Mouse (Mus musculus) CH12.LX (cell line): ENCODE results near the gene Gm9918. TPM values are rescaled to one million over a fixed set of nuclear protein-coding genes. Genes with fewer than 3 reads are reported as not detected.

Experiments used
- DNase-seq: peaks from one replicate; pipeline ENCODE4 v3.0.0-alpha.2; 2013; ENCODE audit errors: extremely low read depth
- H3K27ac ChIP-seq: 2 replicates; pipeline ENCODE4 v1.5.1; 2012; ENCODE audit warnings: low read depth, mild to moderate bottlenecking, control low read depth, moderate library complexity; ENCODE audit not compliant: insufficient read depth
- H3K27me3 ChIP-seq: replicated peaks from 2 replicates; pipeline ENCODE3; 2012; ENCODE audit warnings: inconsistent platforms
- H3K36me3 ChIP-seq, 2 experiments: replicated peaks in 1 of 2; 2 replicates each; pipeline versions ENCODE3 to v1.6.1; 2012; ENCODE audit warnings: inconsistent platforms in 1 of 2, low read length in 1 of 2, mild to moderate bottlenecking in 1 of 2, mixed read lengths in 1 of 2, moderate library complexity in 1 of 2; ENCODE audit not compliant: control insufficient read depth in 1 of 2, insufficient read depth in 1 of 2
- H3K4me1 ChIP-seq, 2 experiments: 2 replicates each; pipeline ENCODE4 v1.6.1; 2012; ENCODE audit warnings: inconsistent platforms in 1 of 2, moderate library complexity in 1 of 2; ENCODE audit not compliant: insufficient read depth in 2 of 2, control insufficient read depth in 1 of 2
- H3K4me2 ChIP-seq: 2 replicates; pipeline ENCODE4 v1.6.1; 2012; ENCODE audit warnings: low read depth, mild to moderate bottlenecking, control low read depth; ENCODE audit not compliant: poor library complexity, insufficient read depth, severe bottlenecking
- H3K4me3 ChIP-seq, 3 experiments: fragments of 150-350 bp in 1 of 3; sonication (generic) in 1 of 3; replicated peaks in 1 of 3; 2 replicates each; pipeline versions ENCODE3 to v1.5.1; 2011 to 2012; ENCODE audit warnings: low read depth in 2 of 3, low read length in 2 of 3, mild to moderate bottlenecking in 2 of 3, moderate library complexity in 2 of 3, control low read depth in 1 of 3, improper control_type of control experiment in 1 of 3, inconsistent platforms in 1 of 3, mixed read lengths in 1 of 3; ENCODE audit not compliant: poor library complexity in 1 of 3
- H3K79me2 ChIP-seq: replicated peaks from 2 replicates; pipeline ENCODE4 v1.6.1; 2012; ENCODE audit warnings: mild to moderate bottlenecking, moderate library complexity; ENCODE audit not compliant: control insufficient read depth, poor library complexity, insufficient read depth, severe bottlenecking; ENCODE audit errors: extremely low read depth
- H3K9ac ChIP-seq: 2 replicates; pipeline ENCODE4 v1.6.1; 2012; ENCODE audit warnings: low read depth, mild to moderate bottlenecking, control low read depth, moderate library complexity; ENCODE audit not compliant: insufficient read depth
- H3K9me3 ChIP-seq: replicated peaks from 2 replicates; pipeline ENCODE3; 2012; ENCODE audit warnings: low read length, inconsistent platforms, mixed read lengths
- BHLHE40 ChIP-seq: IDR thresholded peaks from 2 replicates; pipeline ENCODE4 v1.6.1; 2011; ENCODE audit warnings: mild to moderate bottlenecking, low read depth, low read length, improper control_type of control experiment
- CHD2 ChIP-seq: IDR thresholded peaks from 2 replicates; pipeline ENCODE4 v1.6.1; 2011; ENCODE audit warnings: low read length, improper control_type of control experiment
- CTCF ChIP-seq, 2 experiments: IDR thresholded peaks in 1 of 2; conservative IDR thresholded peaks in 1 of 2; 2 replicates each; pipeline ENCODE4 v1.5.1; 2011 to 2012; ENCODE audit warnings: low read depth in 2 of 2, low read length in 2 of 2, improper control_type of control experiment in 1 of 2, inconsistent platforms in 1 of 2, mild to moderate bottlenecking in 1 of 2, moderate library complexity in 1 of 2
- ELF1 ChIP-seq: IDR thresholded peaks from 2 replicates; pipeline ENCODE4 v1.6.1; 2014; ENCODE audit warnings: low read depth, mild to moderate bottlenecking, inconsistent platforms, low read length, improper control_type of control experiment
- EP300 ChIP-seq: IDR thresholded peaks from 2 replicates; pipeline ENCODE4 v1.6.1; 2011; ENCODE audit warnings: low read length, improper control_type of control experiment
- ETS1 ChIP-seq: conservative IDR thresholded peaks from 2 replicates; pipeline ENCODE4 v1.6.1; 2012; ENCODE audit warnings: low read depth, mild to moderate bottlenecking, inconsistent platforms, low read length, improper control_type of control experiment, moderate library complexity
- IRF4 ChIP-seq: IDR thresholded peaks from 2 replicates; pipeline ENCODE4 v1.6.1; 2014; ENCODE audit warnings: low read depth, mild to moderate bottlenecking, inconsistent platforms, low read length, improper control_type of control experiment
- JUN ChIP-seq: IDR thresholded peaks from 2 replicates; pipeline ENCODE4 v1.6.1; 2011; ENCODE audit warnings: low read depth, mild to moderate bottlenecking, low read length, improper control_type of control experiment, moderate library complexity; ENCODE audit not compliant: insufficient read depth
- KAT2A ChIP-seq: IDR thresholded peaks from 2 replicates; pipeline ENCODE4 v1.6.1; 2012; ENCODE audit warnings: low read length, improper control_type of control experiment, inconsistent platforms; ENCODE audit not compliant: insufficient replicate concordance
- MAFK ChIP-seq: IDR thresholded peaks from 2 replicates; pipeline ENCODE4 v1.6.1; 2011; ENCODE audit warnings: low read length, improper control_type of control experiment; ENCODE audit not compliant: insufficient replicate concordance
- MAZ ChIP-seq: IDR thresholded peaks from 2 replicates; pipeline ENCODE4 v1.6.1; 2012; ENCODE audit warnings: low read depth, mild to moderate bottlenecking, inconsistent platforms, low read length, improper control_type of control experiment, moderate library complexity
- MEF2A ChIP-seq: IDR thresholded peaks from 2 replicates; pipeline ENCODE4 v1.6.1; 2014; ENCODE audit warnings: low read depth, mild to moderate bottlenecking, inconsistent platforms, low read length, improper control_type of control experiment, borderline replicate concordance
- MXI1 ChIP-seq: IDR thresholded peaks from 2 replicates; pipeline ENCODE4 v1.6.1; 2011; ENCODE audit warnings: mild to moderate bottlenecking, low read depth, low read length, improper control_type of control experiment
- NRF1 ChIP-seq: IDR thresholded peaks from 2 replicates; pipeline ENCODE4 v1.6.1; 2014; ENCODE audit warnings: low read depth, mild to moderate bottlenecking, inconsistent platforms, low read length, improper control_type of control experiment, moderate library complexity
- POLR2A ChIP-seq: IDR thresholded peaks from 2 replicates; pipeline ENCODE4 v1.6.1; 2011; ENCODE audit warnings: low read depth, mild to moderate bottlenecking, improper control_type of control experiment, low read length
- POLR2AphosphoS2 ChIP-seq: IDR thresholded peaks from 2 replicates; pipeline ENCODE4 v1.6.1; 2011; ENCODE audit warnings: low read depth, low read length, improper control_type of control experiment
- RCOR1 ChIP-seq: conservative IDR thresholded peaks from 2 replicates; pipeline ENCODE4 v1.6.1; 2012; ENCODE audit warnings: low read depth, mild to moderate bottlenecking, inconsistent platforms, low read length, improper control_type of control experiment
- SIN3A ChIP-seq: IDR thresholded peaks from 2 replicates; pipeline ENCODE4 v1.6.1; 2012; ENCODE audit warnings: low read length, improper control_type of control experiment, inconsistent platforms
- TBP ChIP-seq: conservative IDR thresholded peaks from 2 replicates; pipeline ENCODE4 v1.6.1; 2011; ENCODE audit warnings: low read depth, low read length, improper control_type of control experiment
- TCF12 ChIP-seq: IDR thresholded peaks from 2 replicates; pipeline ENCODE4 v1.6.1; 2014; ENCODE audit warnings: low read depth, mild to moderate bottlenecking, inconsistent platforms, low read length, improper control_type of control experiment
- USF1 ChIP-seq: IDR thresholded peaks from 2 replicates; pipeline ENCODE4 v1.6.1; 2014; ENCODE audit warnings: low read depth, mild to moderate bottlenecking, inconsistent platforms, low read length, improper control_type of control experiment
- ZC3H11A ChIP-seq: IDR thresholded peaks from 2 replicates; pipeline ENCODE4 v1.6.1; 2012; ENCODE audit warnings: low read depth, mild to moderate bottlenecking, inconsistent platforms, low read length, improper control_type of control experiment
- ZKSCAN1 ChIP-seq: IDR thresholded peaks from 2 replicates; pipeline ENCODE4 v1.6.1; 2012; ENCODE audit warnings: low read depth, inconsistent platforms, low read length, improper control_type of control experiment, borderline replicate concordance
- ZMIZ1 ChIP-seq: IDR thresholded peaks from 2 replicates; pipeline ENCODE4 v1.6.1; 2012; ENCODE audit warnings: low read depth, mild to moderate bottlenecking, inconsistent platforms, low read length, improper control_type of control experiment
- ZNF384 ChIP-seq: IDR thresholded peaks from 2 replicates; pipeline ENCODE4 v1.6.1; 2012; ENCODE audit warnings: low read depth, low read length, improper control_type of control experiment, inconsistent platforms
- dilution Hi-C: fragments of 300-500 bp; cut with MboI; formaldehyde crosslinking; loops from 2 replicates; pipeline ENCODE4 v1.14.3; 2020; ENCODE audit warnings: low sequenced_read_pairs; ENCODE audit not compliant: extremely low pct_unique_long_range_greater_than_20kb, extremely low pct_ligation_motif_present
- in situ Hi-C: fragments of 300-500 bp; cut with MboI; formaldehyde crosslinking; loops from 3 replicates; pipeline ENCODE4 v1.14.3; 2019; ENCODE audit warnings: low sequenced_read_pairs, low pct_ligation_motif_present, low pct_unique_long_range_greater_than_20kb, mixed read lengths
- polyA plus RNA-seq: library from polyadenylated mRNA; unstranded; fragments of >175 nt; gene quantifications from 2 replicates; pipeline ENCODE4 v1.2.1, GENCODE M21; 2012; ENCODE audit warnings: low read depth; ENCODE audit not compliant: insufficient read length
- total RNA-seq, 2 experiments: library from RNA; depleted of rRNA; stranded (reverse); fragments of 300-350 nt in 1 of 2; fragments of >200 nt in 1 of 2; gene quantifications; 2 replicates each; pipeline ENCODE4 v1.2.3; 2012 to 2014

The Gm9918 gene
- total and polyA plus RNA-seq, 3 experiments = not detected

DNA sequence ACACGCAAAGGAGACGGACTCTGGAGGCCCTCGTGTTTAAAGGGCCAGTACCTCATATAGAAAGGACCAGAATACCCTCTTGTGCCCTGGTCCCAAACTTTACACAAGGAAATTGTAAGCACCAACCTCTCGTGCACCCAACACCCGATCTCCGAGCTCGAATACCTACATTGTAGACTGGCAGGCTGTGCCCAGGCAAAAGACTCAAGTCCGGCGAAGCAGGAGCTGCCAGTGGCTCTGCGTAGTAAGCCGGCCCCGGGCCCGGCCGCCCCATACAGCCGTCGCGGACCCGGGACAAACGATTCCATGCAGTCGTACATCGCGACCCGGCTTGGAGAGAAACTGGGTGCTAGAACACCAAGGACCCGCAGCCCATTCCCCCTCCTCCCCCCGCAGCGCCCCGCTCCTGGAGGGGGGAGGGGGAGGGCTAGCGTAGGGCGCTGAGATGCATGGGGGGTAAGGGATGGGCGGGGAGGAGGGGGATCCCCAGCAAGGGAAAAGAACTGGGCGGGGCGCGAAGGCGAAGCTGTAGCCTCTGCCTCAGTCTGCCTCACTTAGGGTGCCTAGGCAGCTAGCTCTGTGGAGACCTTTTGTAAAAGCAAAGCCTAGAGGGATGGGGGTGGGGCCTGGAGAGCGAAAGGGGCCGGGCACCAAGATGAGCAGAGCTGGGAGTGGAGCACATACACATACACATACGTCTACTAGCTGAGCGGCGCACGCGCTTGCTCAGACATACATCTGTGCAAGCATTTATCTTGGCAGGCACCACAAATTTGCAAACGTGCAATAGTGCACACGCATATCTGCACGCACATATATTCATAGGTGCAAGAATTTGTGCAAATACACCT lies 24.2 kb upstream of the Gm9918 start:
- H3K4me2 ChIP-seq = peak overlapping the region; percentile 79
- DNase-seq = no peak
- no peaks in the 10 kb centered on the region for H3K9me3 ChIP-seq
- in situ Hi-C loops = no loop called here
- peaks cover 5 to 27% of the 10 kb centered on the region in 2 experiments; a peak in 2 of 4 replicates for H3K4me1 ChIP-seq
- H3K9ac ChIP-seq = no peak overlapping the region
- dilution Hi-C loops = no loop called here
- no peaks in the 10 kb centered on the region for H3K36me3 ChIP-seq
- peaks cover 66% of the 10 kb centered on the region for H3K27me3 ChIP-seq
- TF ChIP-seq SIN3A = peak; percentile 29; the same call in 1 of the 2 replicates
- no peak for TF ChIP-seq ZMIZ1
- TF ChIP-seq CHD2 = peak; percentile 43; the same call in 1 of the 2 replicates
- TF ChIP-seq ZKSCAN1 = no peak
- TF ChIP-seq IRF4 = no peak
- TF ChIP-seq MXI1 = peak; percentile 31; the same call in 1 of the 2 replicates
- no peak for TF ChIP-seq RCOR1
- TF ChIP-seq ETS1 = no peak
- no peak for TF ChIP-seq ZNF384
- TF ChIP-seq KAT2A = no peak
- peak; percentile 21; the same call in 1 of the 2 replicates for TF ChIP-seq BHLHE40
- TF ChIP-seq POLR2A = no peak
- TF ChIP-seq ZC3H11A = no peak
- TF ChIP-seq ELF1 = no peak
- no peak for TF ChIP-seq TBP
- TF ChIP-seq CTCF (conservative IDR thresholded peaks at IDR 0.05 in 1 of 2, IDR thresholded peaks at IDR 0.05 in 1 of 2; ENCODE audit: low read depth in 2 of 2, low read length in 2 of 2) = no peak
- TF ChIP-seq POLR2AphosphoS2 = no peak
- TF ChIP-seq NRF1 = peak; percentile 54; the same call in 1 of the 2 replicates
- TF ChIP-seq MAZ = no peak
- TF ChIP-seq MAFK = no peak
- no peak for TF ChIP-seq MEF2A
- TF ChIP-seq USF1 = no peak
- TF ChIP-seq TCF12 = no peak
- no peak for TF ChIP-seq JUN
- no peak for TF ChIP-seq EP300
- H3K4me3 ChIP-seq = peak overlapping the region; percentile 53 to 57 (median 55)
- no peak overlapping the region for H3K27ac ChIP-seq
- no peaks in the 10 kb centered on the region for H3K79me2 ChIP-seq
